Mouse (Mus musculus): ENCODE measurements around the gene Cd163l1. TPM values are rescaled to one million over a fixed set of nuclear protein-coding genes. Genes with fewer than 3 reads are reported as not detected.

The Cd163l1 gene
- polyA plus RNA-seq, 1 experiment = 2.8 TPM

GRCm38 (mm10) chr7:140208677-140209076 lies 9.4 kb upstream of the Cd163l1 start:
- no peak for DNase-seq
- no peak for TF ChIP-seq POLR2A (IDR thresholded peaks at IDR 0.05; ENCODE audit: borderline replicate concordance, extremely low read depth, low read depth, low read length)
- no peak for TF ChIP-seq CTCF (IDR thresholded peaks at IDR 0.05; ENCODE audit: insufficient read depth, low read length)
- 50% methylated on average over 3 of the region's 3 CpGs for WGBS

GRCm38 (mm10) chr7:140213841-140214240 lies 4.2 kb upstream of the Cd163l1 start:
- DNase-seq = no peak
- TF ChIP-seq CTCF (IDR thresholded peaks at IDR 0.05; ENCODE audit: insufficient read depth, low read length) (no peak), POLR2A (IDR thresholded peaks at IDR 0.05; ENCODE audit: borderline replicate concordance, extremely low read depth, low read depth, low read length) (no peak)

More at GRCm38 (mm10) chr7:140208677-140209076, 9.4 kb upstream of the Cd163l1 start:
- Histone ChIP-seq H3K4me3 (replicated peaks; ENCODE audit: extremely low read depth, low read depth, low read length) (no peak overlapping the region), H3K4me1 (ENCODE audit: control insufficient read depth, insufficient read depth, low read length) (no peaks in the 10 kb centered on the region)

GRCm38 (mm10) chr7:140219268-140219667 lies 1.2 kb downstream of the Cd163l1 start:
- H3K4me3 ChIP-seq (replicated peaks; ENCODE audit: extremely low read depth, low read depth, low read length) = no peak overlapping the region
- H3K4me1 ChIP-seq (ENCODE audit: control insufficient read depth, insufficient read depth, low read length) = no peaks in the 10 kb centered on the region
- TF ChIP-seq CTCF (IDR thresholded peaks at IDR 0.05; ENCODE audit: insufficient read depth, low read length) = no peak
- no peak for TF ChIP-seq POLR2A (IDR thresholded peaks at IDR 0.05; ENCODE audit: borderline replicate concordance, extremely low read depth, low read depth, low read length)
- DNase-seq = no peak
- WGBS = 19% methylated on average over 1 of the region's 1 CpGs

More at GRCm38 (mm10) chr7:140213841-140214240, 4.2 kb upstream of the Cd163l1 start:
- Histone ChIP-seq H3K4me3 (replicated peaks; ENCODE audit: extremely low read depth, low read depth, low read length) (no peak overlapping the region), H3K4me1 (ENCODE audit: control insufficient read depth, insufficient read depth, low read length) (no peaks in the 10 kb centered on the region)
- 67% methylated on average over 5 of the region's 5 CpGs for WGBS

- H3K4me1 ChIP-seq (ENCODE audit: control insufficient read depth, insufficient read depth, low read length) = no peaks in the 10 kb centered on the region
- no peak for DNase-seq
- no peak overlapping the region for H3K4me3 ChIP-seq (replicated peaks; ENCODE audit: extremely low read depth, low read depth, low read length)
- 71% methylated on average over 4 of the region's 4 CpGs for WGBS
- TF ChIP-seq CTCF (IDR thresholded peaks at IDR 0.05; ENCODE audit: insufficient read depth, low read length) (no peak), POLR2A (IDR thresholded peaks at IDR 0.05; ENCODE audit: borderline replicate concordance, extremely low read depth, low read depth, low read length) (no peak)
These were observed 2.3 kb downstream of the Cd163l1 start for GRCm38 (mm10) chr7:140220375-140220774.

- no peak for DNase-seq
- Histone ChIP-seq H3K4me3 (replicated peaks; ENCODE audit: extremely low read depth, low read depth, low read length) (no peak overlapping the region), H3K4me1 (ENCODE audit: control insufficient read depth, insufficient read depth, low read length) (no peaks in the 10 kb centered on the region)
- no peak for TF ChIP-seq CTCF (IDR thresholded peaks at IDR 0.05; ENCODE audit: insufficient read depth, low read length)
- TF ChIP-seq POLR2A (IDR thresholded peaks at IDR 0.05; ENCODE audit: borderline replicate concordance, extremely low read depth, low read depth, low read length) = no peak
- 78% methylated on average over 13 of the region's 13 CpGs for WGBS
These were observed 6.1 kb downstream of the Cd163l1 start for GRCm38 (mm10) chr7:140224209-140224608.

- no peak overlapping the region for H3K4me3 ChIP-seq (replicated peaks; ENCODE audit: extremely low read depth, low read depth, low read length)
- DNase-seq = no peak
- TF ChIP-seq POLR2A (IDR thresholded peaks at IDR 0.05; ENCODE audit: borderline replicate concordance, extremely low read depth, low read depth, low read length) = no peak
- no peak for TF ChIP-seq CTCF (IDR thresholded peaks at IDR 0.05; ENCODE audit: insufficient read depth, low read length)
- 83% methylated on average over 13 of the region's 13 CpGs for WGBS
- H3K4me1 ChIP-seq (ENCODE audit: control insufficient read depth, insufficient read depth, low read length) = no peaks in the 10 kb centered on the region
These were observed 10.4 kb downstream of the Cd163l1 start for GRCm38 (mm10) chr7:140228476-140228875.

GRCm38 (mm10) chr7:140231026-140231425 lies 13.0 kb downstream of the Cd163l1 start:
- no peak for TF ChIP-seq POLR2A (IDR thresholded peaks at IDR 0.05; ENCODE audit: borderline replicate concordance, extremely low read depth, low read depth, low read length)
- TF ChIP-seq CTCF (IDR thresholded peaks at IDR 0.05; ENCODE audit: insufficient read depth, low read length) = no peak
- H3K4me1 ChIP-seq (ENCODE audit: control insufficient read depth, insufficient read depth, low read length) = no peaks in the 10 kb centered on the region
- WGBS = 71% methylated on average over 2 of the region's 2 CpGs
- H3K4me3 ChIP-seq (replicated peaks; ENCODE audit: extremely low read depth, low read depth, low read length) = no peak overlapping the region
- no peak for DNase-seq

- WGBS = 97% methylated on average over 3 of the region's 3 CpGs
- Histone ChIP-seq H3K4me1 (ENCODE audit: control insufficient read depth, insufficient read depth, low read length) (no peaks in the 10 kb centered on the region), H3K4me3 (replicated peaks; ENCODE audit: extremely low read depth, low read depth, low read length) (no peak overlapping the region)
- TF ChIP-seq POLR2A (IDR thresholded peaks at IDR 0.05; ENCODE audit: borderline replicate concordance, extremely low read depth, low read depth, low read length) (no peak), CTCF (IDR thresholded peaks at IDR 0.05; ENCODE audit: insufficient read depth, low read length) (no peak)
- no peak for DNase-seq
These were observed 15.6 kb downstream of the Cd163l1 start for GRCm38 (mm10) chr7:140233696-140234095.

- no peak for DNase-seq
- TF ChIP-seq POLR2A (IDR thresholded peaks at IDR 0.05; ENCODE audit: borderline replicate concordance, extremely low read depth, low read depth, low read length) (no peak), CTCF (IDR thresholded peaks at IDR 0.05; ENCODE audit: insufficient read depth, low read length) (no peak)
These were observed 29.1 kb downstream of the Cd163l1 start, which contains the start of gene 5830411N06Rik for GRCm38 (mm10) chr7:140247216-140247615. TSS of gene 5830411N06Rik (plus strand) at chr7:140247284.

GRCm38 (mm10) chr7:140253780-140254299 lies 35.8 kb downstream of the Cd163l1 start:
- no peak for TF ChIP-seq POLR2A (IDR thresholded peaks at IDR 0.05; ENCODE audit: borderline replicate concordance, extremely low read depth, low read depth, low read length)
- TF ChIP-seq CTCF (IDR thresholded peaks at IDR 0.05; ENCODE audit: insufficient read depth, low read length) = no peak
- no peaks in the 10 kb centered on the region for H3K4me1 ChIP-seq (ENCODE audit: control insufficient read depth, insufficient read depth, low read length)
- 80% methylated on average over 7 of the region's 7 CpGs for WGBS

More at GRCm38 (mm10) chr7:140247216-140247615, 29.1 kb downstream of the Cd163l1 start, which contains the start of gene 5830411N06Rik:
- 67% methylated on average over 4 of the region's 4 CpGs for WGBS
- Histone ChIP-seq H3K4me3 (replicated peaks; ENCODE audit: extremely low read depth, low read depth, low read length) (no peak within 1 kb of the TSS), H3K4me1 (ENCODE audit: control insufficient read depth, insufficient read depth, low read length) (no peaks in the 10 kb centered on the region)

More at GRCm38 (mm10) chr7:140253780-140254299, 35.8 kb downstream of the Cd163l1 start:
- no peak overlapping the region for H3K4me3 ChIP-seq (replicated peaks; ENCODE audit: extremely low read depth, low read depth, low read length)
- no peak for DNase-seq

Other genes starting within 250 kb of the Cd163l1 start
- gene 6430531B16Rik, start 239.5 kb upstream of the Cd163l1 start, polyA plus RNA-seq (2012; rRNA removed) = 5.6 and 6.8 TPM in 2 replicates
- 19.2 and 21.2 TPM in 2 replicates for gene Adam8, start 225.7 kb upstream of the Cd163l1 start, polyA plus RNA-seq (2012; rRNA removed)
- 75.7 and 85.5 TPM in 2 replicates for gene Zfp511, start 181.9 kb upstream of the Cd163l1 start, polyA plus RNA-seq (2012; rRNA removed)
- gene Tubgcp2, start 181.6 kb upstream of the Cd163l1 start, polyA plus RNA-seq (2012; rRNA removed) = 19.4 and 25.3 TPM in 2 replicates
- not detected in 2 replicates for gene Msx3, start 169.2 kb upstream of the Cd163l1 start, polyA plus RNA-seq (2012; rRNA removed)
- 0.20 and 0.27 TPM in 2 replicates for gene Caly, start 135.7 kb upstream of the Cd163l1 start, polyA plus RNA-seq (2012; rRNA removed)
- not detected in 2 replicates for gene Prap1, start 124.9 kb upstream of the Cd163l1 start, polyA plus RNA-seq (2012; rRNA removed)
- 20.4 and 27.3 TPM in 2 replicates for gene Fuom, start 115.8 kb upstream of the Cd163l1 start, polyA plus RNA-seq (2012; rRNA removed)
- gene Paox, start 102.5 kb upstream of the Cd163l1 start, polyA plus RNA-seq (2012; rRNA removed) = 6.7 and 11.2 TPM in 2 replicates
- gene Echs1, start 101.8 kb upstream of the Cd163l1 start, polyA plus RNA-seq (2012; rRNA removed) = 62.4 and 71.8 TPM in 2 replicates
- gene Mtg1, start 80.7 kb upstream of the Cd163l1 start, polyA plus RNA-seq (2012; rRNA removed) = 14.7 and 18.2 TPM in 2 replicates
- gene Sprn, start 63.4 kb upstream of the Cd163l1 start, polyA plus RNA-seq (2012; rRNA removed) = 0.25 and 0.27 TPM in 2 replicates
- gene Olfr522, start 53.5 kb upstream of the Cd163l1 start, polyA plus RNA-seq (2012; rRNA removed) = not detected in 2 replicates
- gene Olfr523, start 45.0 kb upstream of the Cd163l1 start, polyA plus RNA-seq (2012; rRNA removed) = not detected in 2 replicates
- gene Olfr524, start 12.3 kb upstream of the Cd163l1 start, polyA plus RNA-seq (2012; rRNA removed) = not detected in 2 replicates
- gene 5830411N06Rik, start 29.0 kb downstream of the Cd163l1 start, polyA plus RNA-seq (2012; rRNA removed) = 0.58 and 0.78 TPM in 2 replicates
- not detected in 2 replicates for gene Olfr525, start 102.6 kb downstream of the Cd163l1 start, polyA plus RNA-seq (2012; rRNA removed)
- not detected in 2 replicates for gene Olfr527, start 115.8 kb downstream of the Cd163l1 start, polyA plus RNA-seq (2012; rRNA removed)
- 0.32 TPM in 1 of 2 replicates, not detected in the other for gene Olfr60, start 143.4 kb downstream of the Cd163l1 start, polyA plus RNA-seq (2012; rRNA removed)
- not detected in 2 replicates for gene Olfr530, start 158.1 kb downstream of the Cd163l1 start, polyA plus RNA-seq (2012; rRNA removed)
- not detected in 2 replicates for gene Olfr531, start 184.7 kb downstream of the Cd163l1 start, polyA plus RNA-seq (2012; rRNA removed)
- gene Olfr532, start 203.4 kb downstream of the Cd163l1 start, polyA plus RNA-seq (2012; rRNA removed) = not detected in 2 replicates
- not detected in 2 replicates for gene Olfr533, start 245.1 kb downstream of the Cd163l1 start, polyA plus RNA-seq (2012; rRNA removed)